8 mouse cellular contexts compared by ENCODE assay signal in the genomic region with DNA sequence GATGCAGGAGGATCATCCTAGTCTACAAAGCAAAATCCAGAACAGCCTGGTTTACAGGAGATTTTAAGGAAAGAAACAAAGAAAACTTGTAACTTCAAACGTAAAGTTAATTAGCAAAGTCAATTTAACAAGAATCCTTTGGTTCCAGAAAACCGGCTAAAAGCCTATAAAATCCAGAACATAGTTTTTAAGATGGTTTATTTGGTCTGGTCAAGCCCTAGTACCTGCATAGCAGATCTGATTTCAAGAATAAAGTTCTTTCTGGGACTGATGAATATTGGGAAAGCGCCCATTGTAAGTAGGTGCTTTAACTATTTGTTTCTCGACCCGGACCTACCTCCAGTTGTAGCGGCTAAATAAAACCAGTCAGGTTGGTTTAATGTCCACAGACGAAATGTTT. TPM values are rescaled to one million over a fixed set of nuclear protein-coding genes. Genes with fewer than 3 reads are reported as not detected.
DNase-seq lines count a peak whose midpoint lies in the region; ATAC-seq lines count a peak whose summit lies in the region.
"Had no signal": no experiment of that assay in that cellular context is flagged by ENCODE, and none has a peak within 500 bp of the region (broad histone marks: within the 10 kb centered on the region; RNA-seq: fewer than 3 reads in every experiment).

No protein-coding gene starts in this region.

- H3K4me2 ChIP-seq in forebrain, embryonic 13.5 days: peak overlapping the region; percentile 67
- H3K4me2 ChIP-seq in limb, embryonic 15.5 days: peak overlapping the region; percentile 80
- H3K4me2 ChIP-seq in stomach, embryonic 16.5 days (ENCODE audit: low read depth, low read length): peak overlapping the region; percentile 88

- H3K27ac ChIP-seq in forebrain, embryonic 13.5 days: no peak overlapping the region
- H3K27ac ChIP-seq in limb, embryonic 15.5 days: no peak overlapping the region
- H3K27ac ChIP-seq in stomach, embryonic 16.5 days (ENCODE audit: low read length): no peak overlapping the region

- H3K27me3 ChIP-seq in megakaryocyte, embryonic 14.5 days (replicated peaks): peaks cover 11% of the 10 kb centered on the region
- no peaks in the 10 kb centered on the region for H3K27me3 ChIP-seq in forebrain, embryonic 13.5 days
- no peaks in the 10 kb centered on the region for H3K27me3 ChIP-seq in limb, embryonic 15.5 days
- no peaks in the 10 kb centered on the region for H3K27me3 ChIP-seq in stomach, embryonic 16.5 days (ENCODE audit: control insufficient read depth, insufficient read depth, low read length)

- ATAC-seq in megakaryocyte, adult 5-6 weeks (ENCODE audit: poor library complexity, severe bottlenecking): no peak
- ATAC-seq in forebrain, embryonic 13.5 days: no peak
- ATAC-seq in limb, embryonic 15.5 days (ENCODE audit: insufficient number of reproducible peaks, low FRiP score, low TSS enrichment, low read depth): no peak
- no peak for ATAC-seq in stomach, embryonic 16.5 days (ENCODE audit: insufficient read depth, low FRiP score)
- ATAC-seq in monocyte, adult 5-6 weeks (replicated peaks; ENCODE audit: insufficient number of reproducible peaks, low FRiP score, low TSS enrichment, poor library complexity, severe bottlenecking): no peak

- H3K4me1 ChIP-seq in megakaryocyte, embryonic 14.5 days: peaks cover 12% of the 10 kb centered on the region
- H3K4me1 ChIP-seq in forebrain, embryonic 13.5 days: peaks cover 15% of the 10 kb centered on the region
- H3K4me1 ChIP-seq in limb, embryonic 15.5 days: peaks cover 7% of the 10 kb centered on the region
- peaks cover 2% of the 10 kb centered on the region; the same call in 1 of the 2 replicates for H3K4me1 ChIP-seq in stomach, embryonic 16.5 days (ENCODE audit: control insufficient read depth, insufficient read depth, low read length)

- WGBS in forebrain, embryonic 13.5 days: 7% methylated on average over 7 of the region's 7 CpGs
- WGBS in limb, embryonic 15.5 days: 4% methylated on average over 7 of the region's 7 CpGs
- 12% methylated on average over 7 of the region's 7 CpGs for WGBS in stomach, embryonic 16.5 days

- H3K9me3 ChIP-seq in megakaryocyte, embryonic 14.5 days: peaks cover 4% of the 10 kb centered on the region
- no peaks in the 10 kb centered on the region for H3K9me3 ChIP-seq in forebrain, embryonic 13.5 days (replicated peaks)
- H3K9me3 ChIP-seq in limb, embryonic 15.5 days: no peaks in the 10 kb centered on the region
- H3K9me3 ChIP-seq in stomach, embryonic 16.5 days (replicated peaks; ENCODE audit: control insufficient read depth, low read length): no peaks in the 10 kb centered on the region

- DNase-seq in adrenal gland, adult 2 months: no peak
- DNase-seq: adrenal gland, postnatal 25 days had no signal

- no peaks in the 10 kb centered on the region for H3K36me3 ChIP-seq in megakaryocyte, embryonic 14.5 days (replicated peaks; ENCODE audit: low read length)
- H3K36me3 ChIP-seq in forebrain, embryonic 13.5 days (ENCODE audit: poor library complexity, severe bottlenecking): peaks cover 11% of the 10 kb centered on the region
- H3K36me3 ChIP-seq in limb, embryonic 15.5 days: no peaks in the 10 kb centered on the region
- no peaks in the 10 kb centered on the region for H3K36me3 ChIP-seq in stomach, embryonic 16.5 days (ENCODE audit: control insufficient read depth, insufficient read depth, low read length)

- H3K9ac ChIP-seq in forebrain, embryonic 13.5 days: peak overlapping the region; percentile 81
- H3K9ac ChIP-seq in limb, embryonic 15.5 days: peak overlapping the region; percentile 50
- peak overlapping the region; percentile 73 for H3K9ac ChIP-seq in stomach, embryonic 16.5 days (ENCODE audit: low read length)

- H3K4me3 ChIP-seq in megakaryocyte, embryonic 14.5 days (replicated peaks): peak overlapping the region; percentile 92
- H3K4me3 ChIP-seq in forebrain, embryonic 13.5 days: peak overlapping the region; percentile 88
- peak overlapping the region; percentile 85 for H3K4me3 ChIP-seq in limb, embryonic 15.5 days
- peak overlapping the region; percentile 72 for H3K4me3 ChIP-seq in stomach, embryonic 16.5 days (replicated peaks; ENCODE audit: low read length)

RNA-seq across cellular contexts. Expression of a gene that starts 0.9 kb away (rescaled TPM):
- polyA plus RNA-seq in megakaryocyte, embryonic 14.5 days (2012; ENCODE audit: insufficient read depth, low replicate concordance): 0.65 TPM in 1 of 2 replicates, not detected in the other
- total RNA-seq in megakaryocyte, adult 5-6 weeks (2015): 25.0 and 29.8 TPM in 2 replicates
- 20.6 and 25.2 TPM in 2 replicates for total RNA-seq in megakaryocyte, adult 5-6 weeks (2017)
- polyA plus RNA-seq in forebrain, embryonic 13.5 days (2015; fragmentation: Nextera tagmentation; extraction: Ambion mirVana): 56.1 and 57.0 TPM in 2 replicates
- 30.6 and 32.4 TPM in 2 replicates for polyA plus RNA-seq in limb, embryonic 15.5 days (2015; fragmentation: Nextera tagmentation; extraction: Ambion mirVana)
- 24.3 and 26.4 TPM in 2 replicates for polyA plus RNA-seq in stomach, embryonic 16.5 days (2015; fragmentation: Nextera tagmentation; extraction: Ambion mirVana)
- 10 to 100 TPM; 35.6 to 36.9 TPM for total RNA-seq in adrenal gland, adult 2 months (2021)
- polyA plus RNA-seq in adrenal gland, adult 2 months (2012; rRNA removed): 10.1 and 10.2 TPM in 2 replicates
- total RNA-seq in monocyte, adult 5-6 weeks (2017): 24.3 to 31.8 TPM (median 24.7 TPM) in 3 replicates
